In genomic region chr2:142760843-142761242, GRCm38 (mm10) we compare ENCODE assay signal across 13 mouse cellular contexts.
"Had no signal": no experiment of that assay in that cellular context is flagged by ENCODE, and none has a peak within 500 bp of the region (broad histone marks: within the 10 kb centered on the region; RNA-seq: fewer than 3 reads in every experiment).

No protein-coding gene starts in this region.

- H3K4me1 ChIP-seq: midbrain, embryonic 15.5 days; neural tube, embryonic 12.5 days; stomach, embryonic 15.5 days had no signal

- H3K4me3 ChIP-seq: midbrain, embryonic 13.5 days; midbrain, embryonic 15.5 days; neural tube, embryonic 12.5 days; stomach, embryonic 15.5 days had no signal

- H3K36me3 ChIP-seq: midbrain, embryonic 13.5 days; midbrain, embryonic 15.5 days; neural tube, embryonic 12.5 days; stomach, embryonic 15.5 days had no signal

- DNase-seq: lung, postnatal 10 days; lung, postnatal 4 days; right cerebral cortex, postnatal 14 days; thymus, adult 2 months; thymus, postnatal 25 days; thymus, postnatal 4 days had no signal

- H3K9me3 ChIP-seq: midbrain, embryonic 13.5 days; midbrain, embryonic 15.5 days; neural tube, embryonic 12.5 days; stomach, embryonic 15.5 days had no signal

- H3K9ac ChIP-seq: lung, embryonic 14.5 days; midbrain, embryonic 13.5 days; midbrain, embryonic 15.5 days; neural tube, embryonic 12.5 days; stomach, embryonic 15.5 days had no signal

- ATAC-seq: midbrain, embryonic 13.5 days; midbrain, embryonic 15.5 days had no signal

- H3K4me2 ChIP-seq: lung, embryonic 14.5 days; midbrain, embryonic 11.5 days; midbrain, embryonic 13.5 days; midbrain, embryonic 15.5 days; neural tube, embryonic 12.5 days; stomach, embryonic 15.5 days had no signal

- H3K27me3 ChIP-seq: midbrain, embryonic 13.5 days; midbrain, embryonic 15.5 days; neural tube, embryonic 12.5 days; stomach, embryonic 15.5 days had no signal

- H3K27ac ChIP-seq: midbrain, embryonic 13.5 days; midbrain, embryonic 15.5 days; neural tube, embryonic 12.5 days; stomach, embryonic 15.5 days; stomach, postnatal 0 days had no signal
